Mouse (Mus musculus): ENCODE measurements at regions not wholly inside any gene's neighbourhood (a gene's known extent, or its start where the extent isn't known, plus 50 kb on each side); places are given as distances from the start of the nearest gene placed in this dataset.

DNA sequence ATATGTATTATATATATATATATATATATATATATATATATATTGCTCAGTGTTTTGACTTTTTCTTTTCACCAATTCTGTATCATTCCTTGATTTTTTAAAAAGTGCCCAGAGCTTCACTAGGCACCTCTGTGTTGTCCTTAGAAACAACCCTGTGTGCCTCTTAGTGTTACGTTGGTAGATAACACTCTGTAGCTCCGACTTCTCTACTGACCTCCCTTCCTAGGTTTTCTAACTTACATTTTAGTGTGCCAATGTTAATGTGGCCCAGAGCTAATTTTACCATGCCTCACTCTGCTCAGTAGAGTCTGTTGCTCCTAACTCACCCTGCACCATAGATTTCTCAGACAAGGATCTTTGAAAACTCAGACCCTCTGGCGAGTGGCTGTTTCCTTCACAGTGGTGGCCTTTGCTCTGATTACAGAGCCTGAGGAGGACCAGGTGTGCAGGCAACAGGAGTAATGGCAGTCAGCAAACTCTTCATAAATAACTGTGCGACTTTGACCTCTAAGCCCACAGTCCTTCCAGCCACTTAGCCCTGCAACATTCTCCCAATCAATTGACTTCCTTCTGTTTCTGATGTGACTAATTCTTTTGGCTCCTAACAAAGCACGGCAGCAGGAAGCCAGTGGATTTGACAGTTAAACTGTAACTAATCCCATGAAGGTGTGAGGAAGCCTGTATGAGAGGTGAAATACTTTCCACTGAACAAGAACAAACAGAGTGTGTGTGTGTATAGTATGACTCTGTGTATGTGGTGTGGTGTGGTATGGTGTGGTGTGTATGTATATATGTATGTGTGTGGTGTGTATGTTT lies 53.6 kb upstream of the Actr3 start:
- DNase-seq (ENCODE audit: low read depth), result no peak

DNA sequence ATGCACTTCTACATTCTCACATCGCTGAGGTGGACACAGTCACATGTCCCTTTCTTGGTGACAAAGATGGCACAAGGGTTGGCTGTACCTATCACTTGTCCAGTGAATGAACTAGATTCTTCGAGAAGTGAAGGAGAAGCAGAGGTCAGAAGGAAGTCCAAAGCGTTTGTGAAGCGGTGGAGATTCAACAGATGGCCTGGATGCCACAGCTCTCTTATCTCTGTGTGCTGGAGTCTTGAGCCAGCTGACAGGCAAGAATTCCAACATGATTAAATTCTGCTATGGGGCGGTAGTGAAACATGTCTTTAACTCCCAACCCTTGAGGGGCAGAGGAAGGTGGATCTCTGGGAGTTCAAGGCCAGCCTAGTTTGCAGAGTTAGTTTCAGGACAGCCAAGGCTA lies 55.5 kb upstream of the Actr3 start:
- DNase-seq (ENCODE audit: low read depth), result no peak

- no peak for DNase-seq (ENCODE audit: low read depth)
These were observed 59.1 kb upstream of the Actr3 start for GRCm38 (mm10) chr1:125494598-125494997.

DNA sequence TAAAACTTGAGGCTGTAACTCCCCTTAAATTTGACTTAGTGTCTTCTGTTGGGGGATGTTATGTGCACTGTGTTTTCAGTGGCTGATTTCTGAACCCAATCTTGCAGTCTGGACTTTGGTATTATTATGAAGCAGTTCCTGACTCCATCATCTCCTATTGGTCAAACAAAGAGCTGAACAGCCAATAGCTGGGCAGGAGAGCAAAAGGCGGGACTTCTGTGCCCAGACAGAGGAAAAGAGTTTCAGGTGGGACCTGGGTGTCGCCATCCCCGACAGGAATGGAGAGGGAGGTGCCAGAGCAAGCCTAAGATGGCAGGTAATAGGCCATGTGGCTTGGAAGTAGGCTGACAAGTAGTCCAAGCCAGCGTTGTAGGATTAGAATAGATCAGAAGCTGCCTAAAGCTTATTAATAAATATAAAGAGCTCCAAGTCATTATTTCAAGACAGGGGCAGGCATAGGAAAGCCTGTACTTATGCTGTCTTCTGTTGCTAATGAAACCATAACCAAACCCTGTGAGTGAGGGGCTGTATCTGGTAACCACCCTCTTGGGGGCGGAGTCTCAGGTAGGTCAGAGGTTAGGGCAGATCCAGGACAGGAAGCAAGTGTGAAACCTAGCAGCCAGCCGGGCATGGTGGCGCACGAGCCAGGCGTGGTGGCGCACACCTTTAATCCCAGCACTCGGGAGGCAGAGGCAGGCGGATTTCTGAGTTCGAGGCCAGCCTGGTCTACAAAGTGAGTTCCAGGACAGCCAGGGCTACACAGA lies 60.0 kb upstream of the Actr3 start:
- DNase-seq (ENCODE audit: low read depth), result no peak

GRCm38 (mm10) chr1:125497006-125497405 lies 61.5 kb upstream of the Actr3 start:
- no peak for DNase-seq (ENCODE audit: low read depth)

DNA sequence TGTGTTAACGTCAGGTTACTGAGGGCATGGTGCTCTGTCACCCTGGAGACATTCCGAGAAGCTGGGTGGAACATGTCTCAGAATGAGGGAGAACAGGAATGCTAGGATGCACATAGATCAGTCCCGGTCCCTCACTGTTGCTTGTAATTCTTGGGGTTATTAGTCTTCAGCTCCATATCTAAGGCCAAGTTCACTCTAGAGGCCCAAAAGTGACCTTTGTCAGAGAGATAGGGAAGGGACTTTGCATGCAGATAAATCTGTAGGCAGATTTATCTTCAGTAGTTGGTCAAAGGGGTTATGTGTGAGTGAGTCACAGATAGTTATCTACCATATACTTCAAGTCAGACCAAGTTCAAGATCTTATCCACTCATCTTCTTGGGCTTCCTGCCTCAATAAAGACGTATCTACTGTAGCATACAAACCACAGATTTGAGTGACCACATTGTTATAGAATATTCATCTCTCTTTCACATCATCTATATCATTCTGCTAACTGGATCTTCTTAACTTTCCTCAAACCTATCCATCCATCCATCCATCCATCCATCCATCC lies 58.4 kb upstream of the Slc35f5 start:
- DNase-seq (ENCODE audit: low read depth), result no peak

GRCm38 (mm10) chr1:125503878-125504277 lies 56.5 kb upstream of the Slc35f5 start:
- DNase-seq (ENCODE audit: low read depth), result peak; percentile 31

- DNase-seq (ENCODE audit: low read depth), result peak; percentile 87
These were observed 52.4 kb upstream of the Slc35f5 start for GRCm38 (mm10) chr1:125507786-125508514.

GRCm38 (mm10) chr1:125508594-125509257 lies 51.7 kb upstream of the Slc35f5 start:
- peak; percentile 74 for DNase-seq (ENCODE audit: low read depth)

All from NIH3T3 (cell line).